Mouse (Mus musculus): ENCODE results near the gene Bin2. TPM values are rescaled to one million over a fixed set of nuclear protein-coding genes. Genes with fewer than 3 reads are reported as not detected.

The Bin2 gene
- polyA plus RNA-seq, 1 experiment, result 101 TPM

- peaks cover 19% of the 10 kb centered on the region for H3K4me1 ChIP-seq (ENCODE audit: control insufficient read depth, insufficient read depth, insufficient read length)
- no peak for DNase-seq (ENCODE audit: low read depth in 1 of 2, low spot score in 2 of 2)
- 11% methylated on average over 30 of the region's 38 CpGs for WGBS
- peaks cover 5% of the 10 kb centered on the region; the same call in 1 of the 2 replicates for H3K36me3 ChIP-seq (ENCODE audit: control insufficient read depth, insufficient read depth, low read length)
- peak overlapping the region; percentile 63 for H3K4me3 ChIP-seq (ENCODE audit: extremely low read depth, insufficient read depth, insufficient read length)
- peak overlapping the region; percentile 27; the same call in 1 of the 2 replicates for H3K27ac ChIP-seq (ENCODE audit: insufficient read depth, low read length)
- TF ChIP-seq CTCF (IDR thresholded peaks at IDR 0.05; ENCODE audit: extremely low read depth, insufficient read depth, insufficient read length, insufficient replicate concordance) (no peak), POLR2A (IDR thresholded peaks at IDR 0.05; ENCODE audit: low read depth, low read length) (no peak)
- 0 out of 2 replicates have a peak, but pooled peaks cover 5% of the 10 kb centered on the region for H3K27me3 ChIP-seq (ENCODE audit: control insufficient read depth, insufficient read depth, low read length)
Observed at GRCm38 (mm10) chr15:100635851-100636645, 33.3 kb downstream of the Bin2 start.

GRCm38 (mm10) chr15:100635239-100635638, 34.1 kb downstream of the Bin2 start:
- Histone ChIP-seq H3K27ac (ENCODE audit: insufficient read depth, low read length) (no peak overlapping the region), H3K36me3 (ENCODE audit: control insufficient read depth, insufficient read depth, low read length) (no peaks in the 10 kb centered on the region), H3K4me3 (ENCODE audit: extremely low read depth, insufficient read depth, insufficient read length) (no peak overlapping the region), H3K27me3 (ENCODE audit: control insufficient read depth, insufficient read depth, low read length) (0 out of 2 replicates have a peak, but pooled peaks cover 5% of the 10 kb centered on the region), H3K4me1 (ENCODE audit: control insufficient read depth, insufficient read depth, insufficient read length) (peaks cover 19% of the 10 kb centered on the region)
- 11% methylated on average over 9 of the region's 9 CpGs for WGBS
- no peak for TF ChIP-seq CTCF (IDR thresholded peaks at IDR 0.05; ENCODE audit: extremely low read depth, insufficient read depth, insufficient read length, insufficient replicate concordance)
- TF ChIP-seq POLR2A (IDR thresholded peaks at IDR 0.05; ENCODE audit: low read depth, low read length), result no peak
- no peak for DNase-seq (ENCODE audit: low read depth in 1 of 2, low spot score in 2 of 2)

GRCm38 (mm10) chr15:100633341-100633740, 36.0 kb downstream of the Bin2 start:
- H3K27ac ChIP-seq (ENCODE audit: insufficient read depth, low read length), result no peak overlapping the region; the same call in 1 of the 2 replicates
- TF ChIP-seq POLR2A (IDR thresholded peaks at IDR 0.05; ENCODE audit: low read depth, low read length), result no peak
- no peak for TF ChIP-seq CTCF (IDR thresholded peaks at IDR 0.05; ENCODE audit: extremely low read depth, insufficient read depth, insufficient read length, insufficient replicate concordance)

GRCm38 (mm10) chr15:100632323-100632722, 37.0 kb downstream of the Bin2 start:
- TF ChIP-seq CTCF (IDR thresholded peaks at IDR 0.05; ENCODE audit: extremely low read depth, insufficient read depth, insufficient read length, insufficient replicate concordance) (no peak), POLR2A (IDR thresholded peaks at IDR 0.05; ENCODE audit: low read depth, low read length) (no peak)
- no peak for DNase-seq (ENCODE audit: low read depth in 1 of 2, low spot score in 2 of 2)
- WGBS, result 86% methylated on average over 5 of the region's 5 CpGs
- peaks cover 19% of the 10 kb centered on the region for H3K4me1 ChIP-seq (ENCODE audit: control insufficient read depth, insufficient read depth, insufficient read length)
- H3K27me3 ChIP-seq (ENCODE audit: control insufficient read depth, insufficient read depth, low read length), result 0 out of 2 replicates have a peak, but pooled peaks cover 5% of the 10 kb centered on the region
- H3K27ac ChIP-seq (ENCODE audit: insufficient read depth, low read length), result no peak overlapping the region
- no peaks in the 10 kb centered on the region for H3K36me3 ChIP-seq (ENCODE audit: control insufficient read depth, insufficient read depth, low read length)
- H3K4me3 ChIP-seq (ENCODE audit: extremely low read depth, insufficient read depth, insufficient read length), result no peak overlapping the region

More at GRCm38 (mm10) chr15:100633341-100633740, 36.0 kb downstream of the Bin2 start:
- peak in 1 of 2 experiments; percentile 24 for DNase-seq (ENCODE audit: low read depth in 1 of 2, low spot score in 2 of 2)
- Histone ChIP-seq H3K4me3 (ENCODE audit: extremely low read depth, insufficient read depth, insufficient read length) (no peak overlapping the region), H3K4me1 (ENCODE audit: control insufficient read depth, insufficient read depth, insufficient read length) (peaks cover 19% of the 10 kb centered on the region), H3K36me3 (ENCODE audit: control insufficient read depth, insufficient read depth, low read length) (no peaks in the 10 kb centered on the region), H3K27me3 (ENCODE audit: control insufficient read depth, insufficient read depth, low read length) (0 out of 2 replicates have a peak, but pooled peaks cover 5% of the 10 kb centered on the region)
- WGBS, result 53% methylated on average over 10 of the region's 10 CpGs

- 40% methylated on average over 12 of the region's 12 CpGs for WGBS
- TF ChIP-seq POLR2A (IDR thresholded peaks at IDR 0.05; ENCODE audit: low read depth, low read length), result no peak
- no peak for TF ChIP-seq CTCF (IDR thresholded peaks at IDR 0.05; ENCODE audit: extremely low read depth, insufficient read depth, insufficient read length, insufficient replicate concordance)
- Histone ChIP-seq H3K4me1 (ENCODE audit: control insufficient read depth, insufficient read depth, insufficient read length) (peaks cover 19% of the 10 kb centered on the region), H3K36me3 (ENCODE audit: control insufficient read depth, insufficient read depth, low read length) (no peaks in the 10 kb centered on the region), H3K4me3 (ENCODE audit: extremely low read depth, insufficient read depth, insufficient read length) (no peak overlapping the region), H3K27ac (ENCODE audit: insufficient read depth, low read length) (no peak overlapping the region), H3K27me3 (ENCODE audit: control insufficient read depth, insufficient read depth, low read length) (0 out of 2 replicates have a peak, but pooled peaks cover 3% of the 10 kb centered on the region)
- no peak for DNase-seq (ENCODE audit: low read depth in 1 of 2, low spot score in 2 of 2)
Observed at GRCm38 (mm10) chr15:100631454-100632170, 37.7 kb downstream of the Bin2 start.

- WGBS, result 91% methylated on average over 3 of the region's 3 CpGs
- Histone ChIP-seq H3K4me3 (ENCODE audit: extremely low read depth, insufficient read depth, insufficient read length) (no peak overlapping the region), H3K27me3 (ENCODE audit: control insufficient read depth, insufficient read depth, low read length) (no peaks in the 10 kb centered on the region), H3K36me3 (ENCODE audit: control insufficient read depth, insufficient read depth, low read length) (no peaks in the 10 kb centered on the region), H3K27ac (ENCODE audit: insufficient read depth, low read length) (no peak overlapping the region), H3K4me1 (ENCODE audit: control insufficient read depth, insufficient read depth, insufficient read length) (peaks cover 17% of the 10 kb centered on the region; the same call in 1 of the 2 replicates)
- DNase-seq (ENCODE audit: low read depth in 1 of 2, low spot score in 2 of 2), result no peak
- TF ChIP-seq CTCF (IDR thresholded peaks at IDR 0.05; ENCODE audit: extremely low read depth, insufficient read depth, insufficient read length, insufficient replicate concordance), result no peak
- TF ChIP-seq POLR2A (IDR thresholded peaks at IDR 0.05; ENCODE audit: low read depth, low read length), result no peak
Observed at GRCm38 (mm10) chr15:100630126-100630525, 39.2 kb downstream of the Bin2 start.
